ENCODE assay signal across 27 mouse cellular contexts in the genomic region with DNA sequence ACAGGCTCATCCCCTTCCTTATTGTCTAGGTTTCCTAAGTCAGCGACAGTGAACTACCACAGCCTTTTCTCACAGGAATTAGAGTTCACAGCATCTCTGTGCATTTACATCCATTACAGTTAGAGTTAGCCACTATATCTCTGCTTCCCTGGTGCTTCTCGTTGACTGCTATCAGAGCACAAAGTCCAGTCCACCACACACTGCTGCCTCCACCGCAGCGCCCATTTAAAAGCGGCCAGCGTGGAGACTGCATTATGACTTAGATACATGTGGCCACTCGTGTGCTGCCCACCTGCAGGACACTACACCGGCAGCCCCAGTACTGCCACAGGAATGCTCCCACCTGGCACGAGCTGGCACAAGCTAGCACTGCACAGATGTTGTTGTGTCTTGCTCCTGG.
DNase-seq lines count a peak whose midpoint lies in the region; ATAC-seq and TF ChIP-seq lines count a peak whose summit lies in the region.
"Had no signal": no experiment of that assay in that cellular context is flagged by ENCODE, and none has a peak within 500 bp of the region (broad histone marks: within the 10 kb centered on the region; RNA-seq: fewer than 3 reads in every experiment).

No protein-coding gene starts in this region.

- H3K9ac ChIP-seq in midbrain, embryonic 15.5 days, result no peak overlapping the region
- no peak overlapping the region for H3K9ac ChIP-seq in midbrain, embryonic 14.5 days (replicated peaks; ENCODE audit: low read length)
- no peak overlapping the region for H3K9ac ChIP-seq in liver, embryonic 16.5 days (ENCODE audit: low read depth, low read length)
- no peak overlapping the region for H3K9ac ChIP-seq in heart, adult 2 months (ENCODE audit: low read depth, low read length)
- H3K9ac ChIP-seq: forebrain, embryonic 12.5 days; forebrain, postnatal 0 days; hindbrain, embryonic 14.5 days; midbrain, embryonic 12.5 days; stomach, embryonic 15.5 days had no signal

- 80% methylated on average over 9 of the region's 9 CpGs for WGBS in midbrain, embryonic 15.5 days
- 84% methylated on average over 9 of the region's 9 CpGs for WGBS in midbrain, embryonic 14.5 days
- WGBS in liver, embryonic 16.5 days (ENCODE audit: insufficient replicate concordance), result 71% methylated on average over 9 of the region's 9 CpGs
- 92% methylated on average over 9 of the region's 9 CpGs for WGBS in forebrain, embryonic 10.5 days
- WGBS in heart, adult 2 months, result 85% methylated on average over 9 of the region's 9 CpGs

- H3K27ac ChIP-seq in gastrocnemius, adult 2 months, result peak overlapping the region; percentile 75
- H3K27ac ChIP-seq in midbrain, embryonic 15.5 days, result no peak overlapping the region
- H3K27ac ChIP-seq in midbrain, embryonic 14.5 days (replicated peaks; ENCODE audit: low read depth, low read length), result no peak overlapping the region
- H3K27ac ChIP-seq in liver, embryonic 16.5 days (ENCODE audit: low read length), result peak overlapping the region; percentile 39; the same call in 1 of the 2 replicates
- H3K27ac ChIP-seq in forebrain, embryonic 10.5 days, result no peak overlapping the region
- H3K27ac ChIP-seq in heart, adult 2 months, result no peak overlapping the region
- H3K27ac ChIP-seq: forebrain, embryonic 12.5 days; heart, embryonic 10.5 days; hindbrain, embryonic 14.5 days; midbrain, embryonic 12.5 days; stomach, embryonic 15.5 days had no signal

- H3K36me3 ChIP-seq in midbrain, embryonic 15.5 days (replicated peaks), result no peaks in the 10 kb centered on the region
- no peaks in the 10 kb centered on the region for H3K36me3 ChIP-seq in midbrain, embryonic 14.5 days (ENCODE audit: control insufficient read depth, insufficient read depth, low read length)
- H3K36me3 ChIP-seq in liver, embryonic 16.5 days (ENCODE audit: control insufficient read depth, insufficient read depth), result no peaks in the 10 kb centered on the region
- peaks cover 10% of the 10 kb centered on the region; the same call in 1 of the 2 replicates for H3K36me3 ChIP-seq in forebrain, embryonic 10.5 days (replicated peaks)
- H3K36me3 ChIP-seq in heart, adult 2 months (ENCODE audit: control insufficient read depth, insufficient read depth, low read length), result peaks cover 4% of the 10 kb centered on the region
- H3K36me3 ChIP-seq: forebrain, embryonic 12.5 days; midbrain, embryonic 12.5 days; stomach, embryonic 15.5 days had no signal

- TF ChIP-seq EP300 in heart, adult 2 months (IDR thresholded peaks at IDR 0.05; ENCODE audit: insufficient read depth, low read depth, low read length), result no peak

- no peaks in the 10 kb centered on the region for H3K79me2 ChIP-seq in heart, adult 2 months (replicated peaks; ENCODE audit: control insufficient read depth, insufficient read depth, low read length)

- no peaks in the 10 kb centered on the region for H3K9me3 ChIP-seq in midbrain, embryonic 15.5 days
- H3K9me3 ChIP-seq in midbrain, embryonic 14.5 days (ENCODE audit: control insufficient read depth, low read length), result no peaks in the 10 kb centered on the region
- H3K9me3 ChIP-seq in liver, embryonic 16.5 days (replicated peaks; ENCODE audit: control insufficient read depth, low read length), result no peaks in the 10 kb centered on the region
- no peaks in the 10 kb centered on the region for H3K9me3 ChIP-seq in forebrain, embryonic 10.5 days
- H3K9me3 ChIP-seq: forebrain, embryonic 12.5 days; heart, embryonic 10.5 days; midbrain, embryonic 12.5 days; stomach, embryonic 15.5 days had no signal

- no peak for TF ChIP-seq CTCF in gastrocnemius, adult 2 months (IDR thresholded peaks at IDR 0.05)
- no peak for TF ChIP-seq CTCF in heart, adult 2 months (IDR thresholded peaks at IDR 0.05)

- intact Hi-C loops in gastrocnemius, adult 2 months (cut with DNase I), result loop anchor here (5.0 kb wide), 1 partner anchor 95 kb away; no protein-coding TSS in a partner anchor
- intact Hi-C loops in gastrocnemius, postnatal 36 days (cut with DNase I), result no loop called here
- intact Hi-C loops in heart, adult 2 months (cut with DNase I), result no loop called here

- no peaks in the 10 kb centered on the region for H3K27me3 ChIP-seq in midbrain, embryonic 15.5 days (replicated peaks)
- no peaks in the 10 kb centered on the region for H3K27me3 ChIP-seq in midbrain, embryonic 14.5 days (ENCODE audit: control insufficient read depth, insufficient read depth, low read length)
- H3K27me3 ChIP-seq in liver, embryonic 16.5 days (ENCODE audit: control insufficient read depth, insufficient read depth, low read depth, low read length), result no peaks in the 10 kb centered on the region
- no peaks in the 10 kb centered on the region for H3K27me3 ChIP-seq in forebrain, embryonic 10.5 days (ENCODE audit: poor library complexity, severe bottlenecking)
- no peaks in the 10 kb centered on the region for H3K27me3 ChIP-seq in heart, adult 2 months (ENCODE audit: control insufficient read depth, insufficient read depth, low read length)
- H3K27me3 ChIP-seq: CH12.LX; forebrain, embryonic 12.5 days; midbrain, embryonic 12.5 days; stomach, embryonic 15.5 days had no signal

- H3K4me2 ChIP-seq in midbrain, embryonic 15.5 days, result no peak overlapping the region
- no peak overlapping the region for H3K4me2 ChIP-seq in midbrain, embryonic 14.5 days (ENCODE audit: low read length)
- peak overlapping the region; percentile 28 for H3K4me2 ChIP-seq in liver, embryonic 16.5 days (ENCODE audit: low read depth, low read length)
- H3K4me2 ChIP-seq: forebrain, embryonic 12.5 days; hindbrain, embryonic 14.5 days; midbrain, embryonic 12.5 days; stomach, embryonic 15.5 days had no signal

- no peak for TF ChIP-seq POLR2A in heart, adult 2 months (IDR thresholded peaks at IDR 0.05; ENCODE audit: insufficient read depth, low read depth, low read length)

- H3K4me1 ChIP-seq in midbrain, embryonic 15.5 days, result no peaks in the 10 kb centered on the region
- no peaks in the 10 kb centered on the region for H3K4me1 ChIP-seq in midbrain, embryonic 14.5 days (ENCODE audit: control insufficient read depth, insufficient read depth, low read length)
- peaks cover 13% of the 10 kb centered on the region for H3K4me1 ChIP-seq in liver, embryonic 16.5 days (ENCODE audit: control insufficient read depth, low read depth, low read length)
- H3K4me1 ChIP-seq in forebrain, embryonic 10.5 days, result peaks cover 3% of the 10 kb centered on the region
- peaks cover 5% of the 10 kb centered on the region for H3K4me1 ChIP-seq in heart, adult 2 months (ENCODE audit: control insufficient read depth, insufficient read depth, low read length)

- H3K4me3 ChIP-seq in gastrocnemius, adult 2 months, result no peak overlapping the region
- no peak overlapping the region for H3K4me3 ChIP-seq in midbrain, embryonic 15.5 days
- no peak overlapping the region for H3K4me3 ChIP-seq in midbrain, embryonic 14.5 days (replicated peaks; ENCODE audit: low read depth, low read length)
- no peak overlapping the region for H3K4me3 ChIP-seq in liver, embryonic 16.5 days (ENCODE audit: low read depth, low read length)
- no peak overlapping the region for H3K4me3 ChIP-seq in forebrain, embryonic 10.5 days
- H3K4me3 ChIP-seq in heart, adult 2 months, result no peak overlapping the region
- H3K4me3 ChIP-seq: forebrain, embryonic 12.5 days; heart, embryonic 10.5 days; midbrain, embryonic 12.5 days; stomach, embryonic 15.5 days had no signal

- no peak for DNase-seq in gastrocnemius, adult 2 months
- DNase-seq in gastrocnemius, postnatal 36 days, result no peak
- DNase-seq in midbrain, embryonic 14.5 days, result no peak
- DNase-seq in forebrain, embryonic 10.5 days (ENCODE audit: extremely low spot score, low spot score), result no peak
- DNase-seq in heart, adult 2 months, result no peak
- DNase-seq: adrenal gland, adult 2 months; cerebellum, adult 8-10 months; cerebellum, postnatal 36 days; forebrain, postnatal 0 days; gastrocnemius, postnatal 10 days; kidney, postnatal 14 days; layer of hippocampus, adult 9-11 months; lung, postnatal 36 days; right cerebral cortex, postnatal 25 days; thymus, adult 2 months; thymus, postnatal 36 days had no signal

- 0 out of 2 replicates have a peak, but pooled peaks have one; percentile 20 for ATAC-seq in midbrain, embryonic 15.5 days (replicated peaks)
- ATAC-seq in midbrain, embryonic 14.5 days (ENCODE audit: low FRiP score, low TSS enrichment), result no peak
- ATAC-seq in liver, embryonic 16.5 days (ENCODE audit: low read depth), result no peak
- ATAC-seq in erythroblast, adult 5-6 weeks (replicated peaks; ENCODE audit: low FRiP score, poor library complexity, severe bottlenecking), result no peak
- ATAC-seq: activated CD4-positive, CD25-positive, alpha-beta regulatory T cell, adult 4 months; forebrain, postnatal 0 days; inflammation-experienced regulatory T-cells, adult 6 months had no signal

Comparison
In these comparisons a context has a peak if more than half of its experiments do, and no peak if none do; other contexts are left out.
1. H3K27ac ChIP-seq: peak in gastrocnemius, adult 2 months (single experiment) and liver, embryonic 16.5 days (single experiment); none in midbrain, embryonic 15.5 days (single experiment), midbrain, embryonic 14.5 days (single experiment), forebrain, embryonic 10.5 days (single experiment) and heart, adult 2 months (single experiment).